Mouse (Mus musculus) thymus, postnatal 14 days (tissue): ENCODE results near the gene Lsp1.

Experiments
- DNase-seq: peaks from one replicate; pipeline ENCODE4 v3.0.0; 2021

Gene Lsp1

DNA sequence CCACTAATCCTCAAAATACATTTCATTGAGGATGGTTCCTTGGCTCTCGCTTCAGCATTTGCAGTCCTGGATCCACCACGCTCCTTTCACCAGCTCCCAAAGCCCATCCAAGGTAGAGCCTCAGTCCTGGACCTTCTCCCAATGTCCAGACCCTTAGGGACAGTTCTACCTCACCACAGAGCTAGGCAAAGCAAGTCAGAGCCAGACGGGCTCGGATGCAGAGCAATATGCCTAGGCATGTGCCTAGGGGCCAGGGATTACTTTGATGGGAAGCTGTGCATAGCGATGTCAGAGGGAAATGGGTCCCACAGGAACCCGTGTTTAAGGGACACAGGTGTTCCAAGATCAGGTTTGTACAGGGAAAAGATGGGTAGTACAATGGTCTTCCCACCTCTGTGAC lies 15.3 kb upstream of the Lsp1 start:
- no peak for DNase-seq

DNA sequence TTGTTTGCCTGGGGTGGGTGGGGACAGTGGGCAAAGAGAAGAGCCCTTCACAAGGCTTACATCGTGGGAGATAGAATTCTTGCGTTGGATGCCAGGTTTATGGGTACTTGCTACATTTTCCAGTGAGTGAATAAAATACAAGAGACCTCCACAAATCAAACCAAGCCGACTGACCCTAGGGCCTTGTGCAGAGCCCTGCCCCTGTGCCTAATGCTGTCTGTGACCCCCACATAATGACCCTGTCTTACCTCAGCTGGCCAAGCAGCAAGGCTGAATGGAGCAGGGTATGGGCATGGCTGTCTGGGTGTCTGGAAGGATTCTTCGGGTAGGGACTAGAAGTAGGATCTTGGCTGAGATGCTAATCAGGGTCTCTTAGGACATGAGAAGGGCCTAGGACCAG lies 14.3 kb upstream of the Lsp1 start:
- DNase-seq = no peak

DNA sequence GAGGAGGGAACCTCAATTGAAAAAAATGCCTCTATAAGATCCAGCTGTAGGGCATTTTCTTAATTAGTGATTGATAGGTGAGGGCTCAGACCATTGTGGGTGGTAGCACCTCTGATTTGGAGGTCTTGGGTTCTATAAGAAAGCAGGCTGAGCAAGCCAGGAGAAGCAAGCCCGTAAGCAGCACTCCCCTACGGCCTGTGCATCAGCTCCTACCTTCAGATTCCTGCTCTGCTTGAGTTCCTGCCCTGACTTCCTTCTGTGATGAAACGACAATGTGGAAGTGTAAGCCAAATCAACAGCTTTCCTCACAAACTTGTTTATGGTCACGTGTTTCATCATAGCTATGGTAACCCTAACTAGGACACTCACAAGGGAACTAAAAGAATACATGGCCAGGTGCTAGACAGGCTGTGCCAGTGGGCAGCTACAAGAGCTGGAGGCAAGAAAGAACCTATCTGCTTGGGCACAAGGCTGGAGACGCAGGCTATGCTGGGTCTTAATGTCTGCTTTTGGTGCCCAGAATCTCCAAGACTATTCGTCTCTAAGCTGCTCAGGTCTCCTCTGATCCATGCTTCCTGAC lies 11.5 kb upstream of the Lsp1 start:
- no peak for DNase-seq

DNA sequence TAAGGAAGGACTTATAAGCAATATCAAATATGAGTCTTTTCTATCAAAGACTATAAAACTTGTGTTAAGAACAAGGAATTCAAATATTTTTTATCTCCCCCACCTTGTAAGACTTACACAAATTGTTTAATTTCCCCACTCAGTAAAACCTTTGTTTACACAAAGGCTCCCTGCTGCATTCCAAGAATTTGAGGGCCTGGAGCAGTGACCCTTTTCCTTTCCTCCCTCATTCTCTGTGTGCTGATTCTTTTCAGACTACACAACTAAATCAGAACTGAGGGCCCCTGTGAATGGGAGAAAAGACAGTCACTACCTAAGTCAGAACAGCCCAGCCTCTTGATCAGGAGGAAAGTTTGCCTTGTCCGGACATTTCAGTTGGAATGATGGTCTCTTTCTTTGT lies 5.9 kb upstream of the Lsp1 start:
- no peak for DNase-seq

DNA sequence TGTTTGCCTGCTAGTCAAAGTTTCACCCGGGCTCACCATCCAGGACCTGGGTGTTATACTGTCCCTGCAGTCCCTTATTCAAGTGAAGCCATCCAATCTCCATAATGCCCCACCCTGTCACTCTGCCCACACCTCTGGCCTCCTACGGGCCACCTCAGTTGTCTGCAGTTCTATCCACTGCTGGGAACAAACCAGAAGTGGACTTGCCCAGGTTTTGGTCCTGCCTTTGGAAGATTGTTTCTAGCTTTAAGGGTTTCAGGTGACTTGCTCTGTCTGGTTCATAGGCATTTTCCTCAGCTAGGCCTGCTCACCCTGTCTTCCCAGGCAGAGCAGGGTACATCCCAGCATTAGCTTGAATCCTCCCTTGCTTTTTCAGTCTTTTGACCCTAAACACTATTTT lies 5.4 kb upstream of the Lsp1 start:
- no peak for DNase-seq

DNA sequence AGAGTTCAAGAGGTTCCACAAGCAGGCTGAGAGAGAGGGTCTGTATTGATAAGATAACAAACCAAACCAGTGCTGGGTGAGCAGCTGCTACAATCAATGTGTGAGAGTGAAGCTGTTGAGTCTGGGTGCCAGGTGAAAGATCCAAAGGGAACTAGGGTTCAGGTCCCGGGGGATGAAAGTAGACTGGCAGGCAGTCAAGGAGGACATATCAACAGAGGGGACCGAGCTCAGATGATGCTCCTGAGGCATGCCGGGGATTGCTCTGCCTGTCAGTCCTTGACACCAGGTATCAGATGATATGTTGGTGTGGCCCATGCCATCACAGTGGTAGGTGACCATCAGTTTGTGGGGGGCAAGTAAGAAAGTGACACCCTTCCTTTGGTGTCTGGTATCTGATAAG lies 3.8 kb upstream of the Lsp1 start:
- DNase-seq = no peak

DNA sequence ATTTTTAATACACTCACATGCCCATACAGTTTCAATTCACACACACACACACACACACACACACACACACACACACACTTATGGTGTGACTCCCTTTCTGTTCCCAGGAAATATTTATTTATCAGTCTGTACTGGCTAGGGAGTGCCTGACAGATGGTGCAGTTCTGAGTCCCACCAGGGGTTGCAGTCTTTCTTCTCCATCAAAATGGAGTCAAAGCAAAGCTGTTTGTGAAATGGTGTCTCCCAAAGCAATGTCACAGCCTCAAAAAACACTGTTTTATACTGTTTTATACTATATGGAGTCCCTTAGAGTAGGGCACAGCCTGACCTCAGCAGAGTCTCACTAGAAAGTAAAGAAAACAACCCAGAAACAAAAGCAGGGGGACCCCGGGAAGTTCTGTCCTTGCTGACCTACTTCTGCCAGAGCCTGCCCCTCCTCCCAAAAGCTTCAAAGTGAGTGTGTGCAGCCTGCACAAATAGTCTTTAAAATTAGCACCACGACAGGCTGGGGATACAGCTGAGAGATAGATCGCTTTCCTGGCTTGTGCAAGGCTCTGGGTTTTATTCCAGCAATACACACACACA lies 3.3 kb upstream of the Lsp1 start:
- DNase-seq = peak; percentile 76

DNA sequence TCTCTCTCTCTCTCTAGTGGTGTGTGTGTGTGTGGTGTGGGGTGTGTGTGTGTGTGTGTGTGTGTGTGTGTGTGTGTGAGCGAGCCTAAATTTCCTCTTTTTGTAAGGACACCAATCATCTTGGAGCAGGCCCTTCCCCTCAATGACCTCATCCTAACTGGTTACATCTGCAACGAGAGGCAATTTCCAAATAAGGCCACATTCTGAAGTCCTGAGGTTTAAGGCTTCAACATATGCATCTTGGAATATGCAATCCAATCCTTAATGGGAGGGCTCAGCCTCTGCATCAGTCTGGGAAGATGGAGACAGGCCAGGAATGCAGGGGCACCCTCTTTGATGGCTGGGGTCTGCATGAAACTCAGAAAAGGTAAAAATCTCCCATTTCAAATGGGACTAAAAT lies 2.6 kb upstream of the Lsp1 start:
- no peak for DNase-seq

DNA sequence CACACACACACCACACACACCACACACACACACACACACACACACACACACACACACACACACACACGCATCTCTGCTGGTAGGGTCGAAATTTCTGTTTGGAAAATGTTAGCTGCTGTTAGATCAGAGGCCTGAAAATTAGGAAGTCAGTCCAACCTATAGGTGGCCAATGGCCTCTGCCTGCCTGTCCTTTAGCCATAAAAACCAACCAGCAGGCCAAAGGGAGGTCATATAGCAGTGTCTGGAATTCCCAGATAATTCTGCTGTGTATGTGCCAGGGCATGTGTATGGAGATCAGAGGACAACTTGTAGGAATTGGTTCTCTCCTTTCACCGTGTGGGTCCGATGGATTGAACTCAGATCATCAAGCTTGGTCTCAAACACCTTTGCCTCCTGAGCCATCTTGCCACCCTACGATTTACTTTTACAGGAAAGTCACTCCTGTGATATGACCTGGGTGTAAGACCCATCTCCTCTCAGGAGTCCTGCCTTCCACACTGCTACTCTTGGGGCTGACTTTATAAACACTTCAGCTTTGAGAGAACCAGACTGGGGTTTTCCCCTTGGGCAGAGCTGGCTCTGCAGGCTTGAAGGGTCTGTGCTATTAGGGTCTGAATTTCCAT lies 1.8 kb upstream of the Lsp1 start:
- no peak for DNase-seq

DNA sequence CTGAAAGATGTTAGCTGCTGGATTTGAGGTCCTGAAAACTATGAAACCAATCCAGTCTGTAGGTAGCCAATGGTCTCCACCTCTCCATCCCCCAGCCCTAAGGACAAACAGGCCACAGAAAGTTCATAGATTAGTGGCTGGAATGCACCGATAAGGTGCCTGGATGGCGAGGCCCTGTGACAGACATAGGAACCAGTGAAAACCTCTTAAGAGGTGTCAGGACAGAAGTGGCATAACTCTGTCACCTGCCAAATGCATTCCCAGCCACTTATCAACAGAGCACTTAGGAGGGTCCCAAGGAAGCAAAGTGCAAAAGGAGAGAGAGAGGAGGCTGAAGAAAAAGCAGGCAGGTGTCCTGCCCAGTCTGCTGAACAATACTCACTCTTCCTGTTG lies 1.3 kb upstream of the Lsp1 start:
- DNase-seq = no peak

DNA sequence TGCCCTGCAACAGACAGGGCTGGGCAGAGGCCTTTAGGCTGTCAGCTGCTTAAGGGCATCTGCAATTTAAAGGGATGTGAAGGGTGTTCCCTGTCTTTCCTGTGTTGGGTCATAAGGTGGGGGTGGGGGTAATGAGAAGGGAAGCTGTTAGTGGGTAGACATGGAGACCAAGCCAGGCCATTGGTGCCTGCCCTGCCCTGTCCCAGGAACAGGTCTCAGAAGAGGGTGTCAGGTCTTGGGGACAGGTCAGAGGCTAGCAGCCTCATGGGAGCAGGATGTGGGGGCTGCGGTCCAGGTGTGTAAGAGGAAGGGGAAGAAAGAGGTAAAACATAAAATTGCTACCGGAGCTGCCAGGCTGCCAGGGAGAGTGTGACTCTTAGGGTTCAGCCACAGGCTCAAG lies 837 bp downstream of the Lsp1 start:
- DNase-seq = peak; percentile 71

DNA sequence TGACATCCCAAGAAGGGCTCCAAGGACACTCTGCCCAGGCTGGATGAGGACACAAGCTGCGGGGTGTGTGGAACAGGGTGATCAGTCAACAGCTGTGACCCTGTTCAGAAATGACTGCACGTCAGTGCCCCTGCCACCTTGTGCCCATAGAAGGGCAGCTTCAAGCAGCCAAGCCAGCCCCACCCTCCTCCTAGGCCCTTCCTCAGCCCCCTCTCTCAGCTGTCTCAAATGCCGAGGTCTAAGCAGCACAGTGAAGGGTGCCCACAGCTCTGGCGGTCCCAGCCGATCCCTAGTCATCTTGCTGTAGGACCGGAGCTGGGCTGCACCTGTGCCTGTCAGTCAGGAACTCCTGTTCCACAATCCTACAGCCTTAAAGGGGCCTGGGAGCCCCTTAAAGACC lies 1.6 kb downstream of the Lsp1 start:
- DNase-seq = peak; percentile 51

DNA sequence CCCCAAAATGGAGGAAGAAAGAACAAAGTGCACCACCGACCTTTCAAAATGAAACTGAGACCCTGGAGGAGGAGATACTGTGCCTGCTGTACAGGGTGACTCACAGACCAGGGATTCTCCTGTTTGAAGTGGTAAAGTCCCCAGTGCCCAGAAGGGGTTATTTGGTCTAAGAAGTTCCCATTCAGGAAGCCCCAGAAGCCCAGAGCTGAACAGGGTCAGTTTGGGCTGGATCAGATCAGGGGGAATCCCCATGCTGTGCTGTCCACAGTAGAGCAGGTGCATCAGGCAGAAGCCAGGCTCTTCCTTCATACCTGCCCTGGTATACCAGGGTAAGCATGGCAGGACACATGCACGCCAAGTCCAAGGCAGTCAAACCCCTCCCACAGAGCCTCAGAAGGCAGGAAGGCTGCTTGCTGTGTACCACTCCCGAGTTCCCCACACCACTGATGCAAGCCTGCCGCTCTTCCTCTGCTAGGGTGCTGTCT lies 2.0 kb downstream of the Lsp1 start:
- DNase-seq = peak; percentile 56

DNA sequence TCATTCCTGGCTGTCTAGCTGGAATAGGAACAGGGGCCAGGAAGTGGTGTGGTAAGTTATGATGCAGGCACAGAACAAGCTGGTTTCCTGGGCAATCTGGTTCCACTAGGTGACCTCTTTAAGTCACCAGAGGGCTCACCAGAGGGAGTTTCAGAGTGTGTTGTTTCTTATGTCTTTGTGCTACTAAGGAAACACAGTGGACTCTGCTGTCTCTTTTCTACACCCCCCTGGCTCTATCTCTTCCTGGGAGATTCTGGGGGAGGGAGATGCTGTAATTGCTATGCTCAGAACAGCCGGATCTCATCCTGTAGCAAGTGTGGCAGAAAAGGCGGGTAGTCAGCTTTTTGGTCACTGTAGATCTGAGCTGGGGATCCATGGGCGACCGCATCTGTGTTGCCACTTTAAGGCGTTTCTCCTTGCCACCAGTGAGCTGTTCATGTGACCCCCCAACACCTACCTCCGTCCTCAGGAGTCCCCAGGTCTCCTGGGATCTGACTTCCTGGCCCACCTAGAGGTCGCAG lies 9.6 kb downstream of the Lsp1 start:
- no peak for DNase-seq

DNA sequence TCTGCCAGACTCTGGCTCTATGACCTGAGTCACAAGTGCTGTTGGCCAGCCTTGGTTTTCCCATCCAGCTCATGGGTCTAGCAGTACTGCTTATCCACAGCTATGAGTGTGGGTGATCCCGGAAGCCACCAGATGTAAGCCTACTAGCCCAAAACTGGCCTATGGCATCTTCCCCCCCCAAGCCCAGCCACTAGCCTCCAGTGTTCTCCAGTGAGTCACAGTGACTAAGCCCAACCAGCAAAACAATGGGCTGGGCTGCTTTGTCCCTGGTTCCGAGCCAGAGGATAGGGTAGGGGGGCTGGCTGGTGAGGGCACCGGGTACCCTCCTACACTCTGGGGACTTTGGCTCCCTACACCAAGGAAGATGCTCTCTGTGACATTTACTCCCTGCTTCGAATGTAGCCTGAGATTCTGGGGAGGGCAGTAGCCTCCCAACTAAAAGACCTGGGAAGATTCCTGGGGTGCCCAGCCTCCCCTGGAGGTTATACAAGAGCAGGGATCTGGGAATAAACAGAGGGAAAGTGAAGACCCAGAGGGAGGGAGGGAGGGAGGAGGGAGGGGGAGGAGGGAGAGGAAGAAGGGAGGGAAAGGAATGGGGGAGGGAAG lies 10.3 kb downstream of the Lsp1 start:
- DNase-seq = no peak

DNA sequence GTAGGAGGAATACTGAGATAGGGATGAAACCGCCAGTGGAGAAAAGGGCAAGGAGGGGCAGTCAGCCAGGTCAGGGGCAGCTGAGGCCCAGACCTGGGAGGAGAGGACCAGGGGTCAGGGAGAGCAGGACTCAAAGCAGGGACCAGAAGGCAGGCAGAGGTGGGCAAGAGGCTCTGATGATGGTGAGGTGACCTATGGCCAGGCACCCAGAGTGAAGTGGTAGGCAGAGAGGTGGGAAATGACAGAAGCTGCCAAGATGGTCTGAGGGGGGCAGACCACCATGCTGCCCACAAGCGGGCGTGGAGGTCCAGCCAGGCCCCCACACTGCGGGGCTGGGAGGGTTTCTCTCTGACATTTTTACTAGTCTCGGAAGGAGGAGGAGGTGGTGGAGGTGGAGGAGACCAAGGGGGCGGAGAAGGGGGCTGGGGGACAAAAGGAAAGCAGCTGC lies 10.8 kb downstream of the Lsp1 start:
- DNase-seq = no peak

DNA sequence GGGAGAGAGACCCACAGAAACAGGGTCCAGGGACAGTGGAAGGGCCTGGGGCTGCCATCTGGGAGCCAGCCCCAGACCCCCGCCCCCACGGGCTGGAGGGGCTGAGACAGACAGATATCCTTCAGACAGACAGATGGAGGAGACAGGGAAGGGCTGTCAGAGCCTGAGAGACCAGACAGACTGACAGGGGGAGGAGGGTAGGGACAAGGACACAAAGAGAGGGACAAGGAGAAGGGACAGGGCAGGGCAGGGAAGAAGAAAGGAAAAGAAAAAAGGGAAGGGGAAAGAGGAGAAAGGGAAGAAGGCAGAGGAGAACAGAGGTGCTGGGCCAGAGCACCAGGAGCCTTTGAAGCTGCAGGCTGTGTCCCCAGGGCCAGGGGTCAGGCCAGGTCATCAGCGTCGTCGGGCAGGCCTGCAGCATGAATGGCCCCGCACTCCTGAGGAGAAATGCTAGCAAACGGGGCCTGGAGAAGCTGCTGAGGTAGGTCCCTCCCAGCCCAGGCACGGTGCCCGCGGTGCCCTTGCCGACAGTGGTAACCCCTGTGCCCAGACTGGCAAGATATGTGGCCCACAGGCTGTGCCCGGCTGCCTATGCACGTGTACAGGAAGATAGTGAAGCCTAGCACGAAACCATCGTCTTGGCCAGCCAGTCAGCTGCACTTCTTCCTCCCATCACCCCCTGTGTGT lies 11.4 kb downstream of the Lsp1 start:
- no peak for DNase-seq

DNA sequence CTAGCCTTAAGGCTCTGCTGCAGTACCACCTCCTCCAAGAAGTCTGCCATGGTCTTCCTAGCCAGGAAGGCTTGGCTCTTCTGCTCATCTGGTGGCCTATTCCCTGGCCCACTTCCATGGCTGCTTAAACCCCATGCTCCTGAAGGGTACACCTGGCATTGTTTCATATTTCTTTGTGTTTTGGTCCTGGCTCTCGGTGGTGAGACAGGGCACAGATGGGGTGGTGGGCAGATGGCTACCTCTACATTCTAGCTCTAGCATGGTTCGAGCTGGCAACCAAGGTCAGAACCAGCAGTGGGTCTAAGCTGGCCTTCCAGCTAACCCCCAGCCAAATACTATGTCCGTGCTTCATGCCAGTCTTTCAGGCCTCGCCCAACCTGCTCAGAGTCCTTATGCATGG lies 12.3 kb downstream of the Lsp1 start:
- DNase-seq = no peak

DNA sequence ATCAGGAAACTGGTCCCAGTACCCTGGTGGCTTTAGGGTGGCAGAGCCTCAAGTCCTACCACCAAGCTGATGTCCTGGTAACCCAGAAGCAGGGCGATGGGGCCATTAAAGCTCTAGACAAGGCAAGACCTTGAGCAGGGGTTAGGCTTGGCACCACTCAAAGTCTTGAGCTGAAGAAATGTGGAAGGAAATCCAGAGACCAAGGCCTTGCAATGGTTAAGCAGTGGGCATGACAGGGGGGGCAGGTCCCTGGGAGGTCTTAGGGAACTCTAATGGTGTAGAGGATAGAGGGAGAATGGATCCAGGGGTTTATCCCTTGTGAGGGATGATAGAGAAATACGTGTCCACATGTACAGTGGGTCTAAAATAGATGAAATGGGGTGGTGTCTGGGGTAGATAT lies 12.9 kb downstream of the Lsp1 start:
- DNase-seq = no peak

DNA sequence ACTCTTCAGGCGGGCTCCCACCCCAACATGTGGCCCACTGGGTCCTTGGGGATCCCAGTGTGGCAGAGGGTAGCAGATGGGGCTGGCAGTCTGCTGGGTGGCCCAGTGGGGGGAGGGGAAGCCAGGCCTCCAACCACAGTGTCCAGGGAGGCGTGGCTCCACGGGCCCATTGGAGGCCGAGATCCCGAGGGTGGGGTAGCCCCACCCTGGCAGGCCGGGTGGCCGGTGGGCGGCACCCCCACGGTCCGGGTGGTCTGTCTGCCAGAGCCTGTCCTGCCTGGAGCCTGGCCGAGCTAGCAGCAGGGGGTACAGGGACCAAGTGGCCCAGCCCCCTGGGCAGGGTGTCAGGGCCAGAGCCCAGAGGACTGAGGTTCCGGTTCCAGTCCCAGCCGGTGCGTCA lies 14.2 kb downstream of the Lsp1 start:
- DNase-seq = no peak

DNA sequence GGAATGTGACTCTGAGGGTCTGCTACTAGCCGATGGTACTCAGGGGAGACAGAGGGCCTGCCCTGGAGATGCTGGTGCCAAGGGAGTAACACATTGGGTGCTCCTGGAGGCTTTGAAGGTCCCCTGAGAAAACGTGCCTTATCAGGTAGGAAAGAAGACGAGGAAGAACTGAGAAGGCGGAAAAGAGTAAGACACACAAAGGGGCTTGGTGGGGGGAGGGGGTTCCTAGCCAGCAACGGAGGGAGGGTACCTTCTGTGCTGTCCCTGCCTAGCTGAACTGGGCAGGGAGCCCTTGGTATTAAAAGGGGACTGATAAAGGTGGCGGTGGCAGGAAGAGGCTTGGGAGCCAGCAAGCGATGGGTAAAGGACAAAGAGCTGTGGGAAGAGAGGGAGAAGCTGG lies 15.0 kb downstream of the Lsp1 start:
- no peak for DNase-seq

DNA sequence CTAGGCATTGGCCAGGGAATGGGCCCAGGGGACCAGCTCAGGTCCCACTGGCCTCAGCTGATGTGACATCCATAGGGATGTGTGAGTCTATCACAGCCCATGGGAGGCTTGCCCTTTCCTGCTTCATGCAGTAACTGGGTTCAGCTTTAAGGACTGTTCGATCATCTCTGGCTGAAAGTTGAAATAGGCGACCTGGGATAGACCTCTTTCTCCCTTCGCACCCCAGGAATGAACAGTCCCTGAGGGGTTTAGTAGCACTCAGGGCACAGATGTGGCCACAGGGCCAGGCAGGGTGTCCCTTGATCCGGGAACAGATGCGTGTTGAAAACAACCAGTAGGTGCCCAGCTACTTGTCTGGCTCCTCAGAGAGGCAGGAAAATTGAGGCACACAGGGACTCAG lies 15.7 kb downstream of the Lsp1 start:
- no peak for DNase-seq

DNA sequence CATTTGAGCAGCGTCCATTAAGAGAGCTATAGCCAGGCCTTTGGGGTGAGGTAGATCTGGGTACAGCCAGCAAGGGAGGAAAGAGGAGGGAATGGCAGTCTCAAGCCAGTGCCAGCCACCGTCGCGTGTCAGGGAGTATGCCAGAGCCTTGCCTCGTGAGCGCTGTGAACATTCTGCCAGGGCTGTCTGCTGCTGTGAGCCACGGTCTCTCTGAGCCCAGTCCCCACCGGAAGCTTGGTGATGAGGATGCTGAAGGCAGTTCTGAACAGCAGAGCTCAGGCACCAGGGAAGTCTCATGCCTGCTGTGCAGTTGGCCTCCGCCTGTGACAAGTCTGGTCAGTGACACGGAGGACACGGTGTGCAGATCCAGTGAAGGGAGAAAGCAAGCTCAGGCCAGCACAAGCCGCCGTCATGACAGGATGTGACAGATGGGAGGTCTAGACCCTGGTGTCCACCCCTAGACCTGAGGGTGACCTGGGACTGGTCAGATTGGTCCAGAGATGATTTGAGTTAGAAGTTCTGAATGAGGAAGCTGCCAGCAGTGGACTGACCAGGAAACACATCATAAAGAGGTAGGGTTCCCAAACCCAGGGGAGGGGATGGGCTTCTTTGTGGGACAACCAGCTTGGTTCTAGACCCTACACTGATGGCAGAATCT lies 16.3 kb downstream of the Lsp1 start:
- no peak for DNase-seq
